Mouse (Mus musculus): ENCODE measurements at regions not wholly inside any gene's neighbourhood (a gene's known extent, or its start where the extent isn't known, plus 50 kb on each side); places are given as distances from the start of the nearest gene placed in this dataset.
"Not testable (repeated sequence)": the region's sequence is repeated elsewhere in the genome, so short reads cannot be mapped to it uniquely, and the experiment has no call there.

GRCm38 (mm10) chr12:113994284-113994683 lies 450.6 kb downstream of the Adam6a start:
- intact Hi-C loops (cut with DNase I); DNase-seq: not testable (repeated sequence)

GRCm38 (mm10) chr12:114008491-114008890 lies 464.8 kb downstream of the Adam6a start:
- intact Hi-C loops (cut with DNase I) = loop anchor here (2.0 kb wide), 1 partner anchor 64 kb away; no protein-coding TSS in a partner anchor
- DNase-seq = not testable (repeated sequence)

- intact Hi-C loops (cut with DNase I) = loop anchor here (2.0 kb wide), 1 partner anchor 65 kb away; no protein-coding TSS in a partner anchor
- no peak for DNase-seq
Observed at GRCm38 (mm10) chr12:114009391-114009790, 465.7 kb downstream of the Adam6a start.

- DNase-seq = peak; percentile 30 to 57
- intact Hi-C loops (cut with DNase I) = not testable (repeated sequence)
Observed at GRCm38 (mm10) chr12:114012860-114013259, 469.2 kb downstream of the Adam6a start.

- DNase-seq; intact Hi-C loops (cut with DNase I): not testable (repeated sequence)
Observed at GRCm38 (mm10) chr12:114037011-114037410, 493.3 kb downstream of the Adam6a start.

- intact Hi-C loops (cut with DNase I) = loop anchor here (2.0 kb wide), 1 partner anchor 65 kb away; no protein-coding TSS in a partner anchor
Observed at GRCm38 (mm10) chr12:114047991-114048390, 504.3 kb downstream of the Adam6a start.

GRCm38 (mm10) chr12:114053341-114053740 lies 509.6 kb downstream of the Adam6a start:
- intact Hi-C loops (cut with DNase I) = no loop called here
- no peak for DNase-seq

More at GRCm38 (mm10) chr12:114047991-114048390, 504.3 kb downstream of the Adam6a start:
- DNase-seq = not testable (repeated sequence)

GRCm38 (mm10) chr12:114059615-114060014 lies 515.9 kb downstream of the Adam6a start:
- no peak for DNase-seq
- intact Hi-C loops (cut with DNase I) = no loop called here

- intact Hi-C loops (cut with DNase I) = no loop called here
- no peak for DNase-seq
Observed at GRCm38 (mm10) chr12:114067166-114067565, 523.5 kb downstream of the Adam6a start.

- intact Hi-C loops (cut with DNase I); DNase-seq: not testable (repeated sequence)
Observed at GRCm38 (mm10) chr12:114108731-114109130, 565.0 kb downstream of the Adam6a start.

- intact Hi-C loops (cut with DNase I) = no loop called here
- no peak for DNase-seq
Observed at GRCm38 (mm10) chr12:114134897-114135296, 591.2 kb downstream of the Adam6a start.

GRCm38 (mm10) chr12:114148779-114149178 lies 605.1 kb downstream of the Adam6a start:
- intact Hi-C loops (cut with DNase I) = no loop called here
- no peak for DNase-seq

GRCm38 (mm10) chr12:114172305-114172704 lies 628.6 kb downstream of the Adam6a start:
- no peak for DNase-seq
- intact Hi-C loops (cut with DNase I) = no loop called here

- DNase-seq = no peak
- intact Hi-C loops (cut with DNase I) = no loop called here
Observed at GRCm38 (mm10) chr12:114199521-114199920, 655.8 kb downstream of the Adam6a start.

- no peak for DNase-seq
- intact Hi-C loops (cut with DNase I) = no loop called here
Observed at GRCm38 (mm10) chr12:114222541-114222940, 678.8 kb downstream of the Adam6a start.

Measured in heart, postnatal 14 days (tissue).